Mouse (Mus musculus): Measurements from ENCODE around the gene Serpinb9. TPM values are rescaled to one million over a fixed set of nuclear protein-coding genes. Genes with fewer than 3 reads are reported as not detected.

Serpinb9 gene
- polyA plus RNA-seq, 1 experiment, result 4.1 TPM

GRCm38 (mm10) chr13:33063048-33063447 is 60.0 kb downstream of the Serpinb9 start:
- 64% methylated on average over 1 of the region's 1 CpGs for WGBS
- DNase-seq (ENCODE audit: low read depth, low spot score), result no peak

Other genes starting within 250 kb of the Serpinb9 start
- gene Mylk4, start 219.3 kb upstream of the Serpinb9 start, polyA plus RNA-seq (2012; rRNA removed), result 0.02 TPM in 1 of 2 replicates, not detected in the other
- 24.0 and 31.5 TPM in 2 replicates for gene Wrnip1, start 201.2 kb upstream of the Serpinb9 start, polyA plus RNA-seq (2012; rRNA removed)
- gene D930007J09Rik, start 200.4 kb upstream of the Serpinb9 start, polyA plus RNA-seq (2012; rRNA removed), result not detected in 2 replicates
- gene Serpinb1a, start 152.1 kb upstream of the Serpinb9 start, polyA plus RNA-seq (2012; rRNA removed), result 263 and 433 TPM in 2 replicates
- not detected in 2 replicates for gene Serpinb1c, start 105.0 kb upstream of the Serpinb9 start, polyA plus RNA-seq (2012; rRNA removed)
- 2.4 and 2.6 TPM in 2 replicates for gene Serpinb6b, start 38.0 kb upstream of the Serpinb9 start, polyA plus RNA-seq (2012; rRNA removed)
- 0.05 TPM in 1 of 2 replicates, not detected in the other for gene Serpinb9b, start 24.2 kb downstream of the Serpinb9 start, polyA plus RNA-seq (2012; rRNA removed)
- 0.08 and 0.14 TPM in 2 replicates for gene Serpinb1b, start 75.3 kb downstream of the Serpinb9 start, polyA plus RNA-seq (2012; rRNA removed)
- not detected in 2 replicates for gene Serpinb9c, start 156.5 kb downstream of the Serpinb9 start, polyA plus RNA-seq (2012; rRNA removed)
- not detected in 2 replicates for gene Serpinb9d, start 189.7 kb downstream of the Serpinb9 start, polyA plus RNA-seq (2012; rRNA removed)
- gene Serpinb9e, start 246.4 kb downstream of the Serpinb9 start, polyA plus RNA-seq (2012; rRNA removed), result not detected in 2 replicates

Measured in large intestine, adult 2 months (tissue).